Mouse (Mus musculus): Measurements from ENCODE around the gene Ylpm1.

DNA sequence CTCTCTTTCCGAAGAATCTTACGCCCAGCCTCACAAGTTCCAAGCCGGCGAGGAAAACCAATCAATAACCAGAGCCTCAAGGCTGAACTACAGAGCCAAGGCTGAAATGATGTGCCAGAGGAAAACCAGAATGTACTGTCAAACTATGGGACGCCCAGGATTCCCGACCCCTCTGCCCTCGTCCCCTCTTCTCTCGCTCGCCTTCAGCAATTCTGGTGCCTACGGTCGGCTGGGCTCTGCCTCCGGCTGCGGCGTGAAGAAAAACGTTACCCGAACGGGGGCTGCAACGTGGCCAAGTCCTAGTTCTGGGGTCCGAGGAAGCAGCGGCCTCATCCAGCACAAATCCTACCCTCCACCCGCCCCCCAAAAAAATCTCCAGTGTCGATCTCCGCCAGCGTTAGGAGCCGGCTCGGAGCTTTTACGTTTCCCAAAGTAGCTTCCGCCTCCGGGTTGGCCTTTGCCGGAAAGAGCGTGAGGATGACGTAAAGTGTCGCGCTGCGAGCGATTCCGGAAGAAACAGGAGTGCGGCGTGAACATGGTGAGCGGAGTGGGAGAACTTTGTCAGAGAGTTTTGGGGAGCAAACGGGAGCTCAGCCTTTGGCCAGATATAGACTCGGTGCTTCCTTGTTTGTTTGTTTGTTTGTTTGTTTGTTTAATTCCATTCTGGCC, 25.6 kb upstream of the Ylpm1 start, which contains the start of the genes Fcf1 and Arel1:
- TF ChIP-seq CTCF (IDR thresholded peaks at IDR 0.05; ENCODE audit: low read depth) (no peak), EP300 (optimal IDR thresholded peaks at IDR 0.05) (no peak)

Data from stomach, postnatal 0 days (tissue).